Mouse (Mus musculus): ENCODE results near the gene Senp7. TPM values are rescaled to one million over a fixed set of nuclear protein-coding genes. Genes with fewer than 3 reads are reported as not detected.
"Not testable (repeated sequence)": the region's sequence is repeated elsewhere in the genome, so short reads cannot be mapped to it uniquely, and the experiment has no call there.

Gene Senp7
- polyA plus RNA-seq (2014; fragmentation: Nextera tagmentation; extraction: Ambion mirVana): 24.0 and 33.2 TPM in 2 replicates

DNA sequence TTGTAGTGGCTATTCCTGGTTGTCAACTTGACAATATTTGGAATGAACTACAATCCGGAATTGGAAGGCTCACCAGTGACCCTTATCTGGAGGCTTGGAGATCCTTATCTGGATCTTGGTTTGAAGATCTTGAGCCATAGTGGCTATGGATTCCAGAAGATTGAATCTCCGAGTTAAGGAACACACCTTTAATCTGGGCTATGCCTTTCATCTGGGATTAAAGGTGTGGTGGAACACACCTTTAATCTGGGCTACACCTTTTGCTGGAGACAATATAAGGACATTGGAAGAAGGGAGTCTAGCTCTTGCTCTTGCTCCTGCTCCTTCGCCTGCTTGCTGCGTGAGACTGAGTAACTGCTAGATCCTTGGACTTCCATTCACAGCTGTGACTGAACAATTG, at the start of gene Senp7:
Gene Senp7 (plus strand): TSS at position 301 of the 400 bp plus-strand sequence.
- no CpG with 5 or more reads among the region's 4 CpGs for WGBS
- ATAC-seq (ENCODE audit: low FRiP score, low TSS enrichment); H3K27ac ChIP-seq (ENCODE audit: low read depth, low read length): not testable (repeated sequence)

DNA sequence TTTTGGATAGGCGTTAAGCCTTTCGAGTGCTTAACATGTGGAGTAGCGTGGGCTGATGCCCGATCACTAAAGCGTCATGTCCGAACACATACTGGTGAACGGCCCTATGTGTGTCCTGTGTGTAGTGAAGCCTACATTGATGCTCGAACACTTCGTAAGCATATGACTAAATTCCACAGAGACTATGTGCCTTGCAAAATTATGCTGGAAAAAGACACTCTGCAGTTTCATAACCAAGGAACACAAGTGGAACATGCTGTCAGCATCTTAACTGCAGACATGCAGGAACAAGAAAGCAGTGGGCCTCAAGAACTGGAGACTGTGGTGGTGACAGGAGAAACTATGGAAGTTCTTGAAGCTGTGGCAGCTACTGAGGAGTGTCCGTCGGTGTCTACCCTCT, 41.3 kb upstream of the Senp7 start:
- H3K4me3 ChIP-seq (ENCODE audit: low read length): no peak overlapping the region
- H3K9me3 ChIP-seq (ENCODE audit: control insufficient read depth, low read length): no peaks in the 10 kb centered on the region
- ATAC-seq (ENCODE audit: low FRiP score, low TSS enrichment): no peak
- H3K27ac ChIP-seq (ENCODE audit: low read depth, low read length): no peak overlapping the region
- no peak overlapping the region for H3K4me2 ChIP-seq (replicated peaks; ENCODE audit: low read depth, low read length)
- 93% methylated on average over 11 of the region's 11 CpGs for WGBS
- no peaks in the 10 kb centered on the region for H3K27me3 ChIP-seq (ENCODE audit: control insufficient read depth, insufficient read depth, low read length)
- H3K4me1 ChIP-seq (ENCODE audit: control insufficient read depth, insufficient read depth, low read length): no peaks in the 10 kb centered on the region
- no peak overlapping the region for H3K9ac ChIP-seq (ENCODE audit: low read depth, low read length)
- peaks cover 51% of the 10 kb centered on the region for H3K36me3 ChIP-seq (ENCODE audit: control insufficient read depth, insufficient read depth, low read length)

More for the DNA sequence above, at the start of gene Senp7:
- not testable (repeated sequence) for H3K27me3 ChIP-seq (ENCODE audit: control insufficient read depth, insufficient read depth, low read length); H3K9ac ChIP-seq (ENCODE audit: low read depth, low read length); H3K36me3 ChIP-seq (ENCODE audit: control insufficient read depth, insufficient read depth, low read length); H3K9me3 ChIP-seq (ENCODE audit: control insufficient read depth, low read length); H3K4me2 ChIP-seq (replicated peaks; ENCODE audit: low read depth, low read length); H3K4me3 ChIP-seq (ENCODE audit: low read length); H3K4me1 ChIP-seq (ENCODE audit: control insufficient read depth, insufficient read depth, low read length)

DNA sequence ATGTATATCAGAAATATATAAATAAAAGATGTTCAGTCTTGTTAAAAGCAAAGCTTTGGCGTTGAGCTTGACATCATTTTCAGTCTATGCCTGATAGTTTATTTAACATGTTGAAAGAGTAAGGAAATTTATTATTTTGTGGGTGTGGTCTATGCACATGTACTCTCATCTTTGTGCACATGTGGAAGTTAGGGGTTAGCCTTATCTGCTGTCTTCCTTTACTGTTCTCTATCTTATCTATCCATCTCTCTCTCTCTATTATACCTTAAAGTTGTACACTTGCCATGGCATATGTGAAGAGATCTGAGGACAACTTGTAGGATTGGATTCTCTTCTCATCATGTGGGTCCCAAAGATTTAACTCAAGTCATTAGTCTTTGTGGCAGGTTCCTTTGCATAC, 39.3 kb upstream of the Senp7 start:
- H3K4me2 ChIP-seq (replicated peaks; ENCODE audit: low read depth, low read length): no peak overlapping the region
- no peaks in the 10 kb centered on the region for H3K4me1 ChIP-seq (ENCODE audit: control insufficient read depth, insufficient read depth, low read length)
- 88% methylated on average over 1 of the region's 1 CpGs for WGBS
- H3K27ac ChIP-seq (ENCODE audit: low read depth, low read length): no peak overlapping the region
- H3K4me3 ChIP-seq (ENCODE audit: low read length): no peak overlapping the region
- H3K27me3 ChIP-seq (ENCODE audit: control insufficient read depth, insufficient read depth, low read length): no peaks in the 10 kb centered on the region
- no peaks in the 10 kb centered on the region for H3K9me3 ChIP-seq (ENCODE audit: control insufficient read depth, low read length)
- H3K36me3 ChIP-seq (ENCODE audit: control insufficient read depth, insufficient read depth, low read length): peaks cover 42% of the 10 kb centered on the region
- H3K9ac ChIP-seq (ENCODE audit: low read depth, low read length): no peak overlapping the region
- ATAC-seq (ENCODE audit: low FRiP score, low TSS enrichment): no peak

DNA sequence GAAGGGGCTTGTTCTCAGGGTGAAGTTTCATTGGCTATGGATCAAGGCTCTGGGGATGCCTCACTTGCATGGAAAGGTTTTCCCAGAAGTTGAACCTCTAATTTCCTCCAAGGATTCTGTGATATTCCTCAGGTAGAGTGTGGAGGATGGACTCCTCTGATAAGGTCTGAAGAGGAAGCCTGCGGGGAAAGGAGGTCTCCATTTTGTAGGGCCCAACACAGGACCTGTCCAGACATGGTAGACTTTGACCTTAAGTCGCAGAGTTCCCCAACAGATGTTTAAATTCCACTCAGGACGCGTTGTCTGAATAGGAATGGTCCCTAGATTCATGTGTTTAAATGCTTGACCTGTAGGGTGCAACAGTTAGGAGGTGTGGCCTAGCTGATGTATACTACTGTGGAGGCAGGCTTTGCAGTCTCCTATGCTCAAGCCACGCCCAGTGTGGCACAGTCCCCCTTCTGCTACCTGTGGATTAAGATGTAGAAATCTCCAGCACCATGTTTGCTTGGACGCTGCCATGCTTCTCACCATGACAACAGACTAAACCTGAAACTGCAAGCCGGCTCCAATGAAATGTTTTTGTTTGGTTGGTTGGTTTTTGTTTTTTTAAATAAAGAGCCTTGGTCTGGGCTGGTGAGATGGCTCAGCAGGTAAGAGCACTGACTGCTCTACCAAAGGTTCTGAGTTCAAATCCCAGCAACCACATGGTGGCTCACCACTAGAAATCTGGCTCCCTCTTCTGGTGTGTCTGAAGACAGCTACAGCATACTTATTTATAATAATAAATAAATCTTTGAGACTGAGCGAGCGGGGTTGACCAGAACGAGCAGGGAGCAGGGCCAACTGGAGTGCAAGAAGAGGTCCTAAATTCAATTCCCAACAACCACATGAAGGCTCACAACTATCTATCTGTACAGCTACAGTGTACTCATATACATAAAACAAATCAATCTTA, 35.1 kb upstream of the Senp7 start:
- WGBS: 84% methylated on average over 10 of the region's 10 CpGs
- peaks cover 31% of the 10 kb centered on the region for H3K36me3 ChIP-seq (ENCODE audit: control insufficient read depth, insufficient read depth, low read length)

DNA sequence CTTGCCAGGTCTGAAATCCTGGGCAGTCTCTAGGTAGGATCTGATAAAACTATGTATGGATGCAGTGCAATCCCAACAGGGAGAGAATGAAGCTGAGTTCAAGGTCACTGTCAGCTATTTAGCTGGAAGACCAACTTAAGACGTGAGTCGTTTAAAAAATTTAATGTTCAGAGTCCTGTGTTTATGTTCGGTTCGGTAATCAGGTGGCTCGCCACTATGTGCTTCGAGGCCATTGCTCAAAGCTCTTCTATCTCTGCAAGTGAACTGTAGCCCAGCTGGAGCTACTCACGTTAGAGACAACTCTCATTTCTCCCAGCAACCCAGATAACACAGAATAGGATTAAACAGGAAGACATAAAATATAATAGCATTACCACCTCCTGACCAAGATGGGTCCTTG, 34.1 kb upstream of the Senp7 start:
- no peak overlapping the region for H3K27ac ChIP-seq (ENCODE audit: low read depth, low read length)
- 71% methylated on average over 7 of the region's 7 CpGs for WGBS
- ATAC-seq (ENCODE audit: low FRiP score, low TSS enrichment): no peak
- no peaks in the 10 kb centered on the region for H3K27me3 ChIP-seq (ENCODE audit: control insufficient read depth, insufficient read depth, low read length)
- no peaks in the 10 kb centered on the region for H3K9me3 ChIP-seq (ENCODE audit: control insufficient read depth, low read length)
- no peak overlapping the region for H3K4me3 ChIP-seq (ENCODE audit: low read length)
- H3K36me3 ChIP-seq (ENCODE audit: control insufficient read depth, insufficient read depth, low read length): peaks cover 38% of the 10 kb centered on the region
- H3K4me1 ChIP-seq (ENCODE audit: control insufficient read depth, insufficient read depth, low read length): no peaks in the 10 kb centered on the region
- no peak overlapping the region for H3K9ac ChIP-seq (ENCODE audit: low read depth, low read length)
- H3K4me2 ChIP-seq (replicated peaks; ENCODE audit: low read depth, low read length): no peak overlapping the region

More for the DNA sequence above, 35.1 kb upstream of the Senp7 start:
- Histone ChIP-seq H3K27me3 (ENCODE audit: control insufficient read depth, insufficient read depth, low read length) (no peaks in the 10 kb centered on the region), H3K4me1 (ENCODE audit: control insufficient read depth, insufficient read depth, low read length) (no peaks in the 10 kb centered on the region), H3K27ac (ENCODE audit: low read depth, low read length) (no peak overlapping the region), H3K4me2 (replicated peaks; ENCODE audit: low read depth, low read length) (no peak overlapping the region), H3K4me3 (ENCODE audit: low read length) (no peak overlapping the region), H3K9me3 (ENCODE audit: control insufficient read depth, low read length) (no peaks in the 10 kb centered on the region), H3K9ac (ENCODE audit: low read depth, low read length) (no peak overlapping the region)
- ATAC-seq (ENCODE audit: low FRiP score, low TSS enrichment): peak; percentile 68

DNA sequence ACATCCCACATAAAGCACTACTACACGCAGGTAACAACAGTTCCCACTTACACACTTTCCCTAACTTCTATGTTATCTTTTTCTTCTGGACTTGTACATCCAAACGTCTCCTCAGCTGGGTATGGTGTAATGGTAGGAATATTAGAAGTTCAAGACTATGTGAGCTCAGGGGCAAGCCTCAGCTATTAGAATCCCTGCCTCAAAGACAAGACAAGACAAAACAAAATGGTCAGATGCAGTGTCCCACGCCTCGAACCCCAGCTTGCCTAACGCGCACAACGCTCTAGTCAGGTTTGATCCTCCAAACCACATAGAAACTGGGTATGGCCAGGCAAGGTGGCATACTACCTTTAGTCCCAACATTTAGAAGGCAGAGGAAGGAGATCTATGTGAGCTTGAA, 28.5 kb upstream of the Senp7 start:
- H3K9me3 ChIP-seq (ENCODE audit: control insufficient read depth, low read length): no peaks in the 10 kb centered on the region
- no peaks in the 10 kb centered on the region for H3K27me3 ChIP-seq (ENCODE audit: control insufficient read depth, insufficient read depth, low read length)
- H3K27ac ChIP-seq (ENCODE audit: low read depth, low read length): no peak overlapping the region
- no peak for ATAC-seq (ENCODE audit: low FRiP score, low TSS enrichment)
- H3K4me3 ChIP-seq (ENCODE audit: low read length): no peak overlapping the region
- H3K4me1 ChIP-seq (ENCODE audit: control insufficient read depth, insufficient read depth, low read length): no peaks in the 10 kb centered on the region
- H3K4me2 ChIP-seq (replicated peaks; ENCODE audit: low read depth, low read length): no peak overlapping the region
- H3K36me3 ChIP-seq (ENCODE audit: control insufficient read depth, insufficient read depth, low read length): peaks cover 47% of the 10 kb centered on the region
- H3K9ac ChIP-seq (ENCODE audit: low read depth, low read length): no peak overlapping the region
- 94% methylated on average over 7 of the region's 7 CpGs for WGBS

DNA sequence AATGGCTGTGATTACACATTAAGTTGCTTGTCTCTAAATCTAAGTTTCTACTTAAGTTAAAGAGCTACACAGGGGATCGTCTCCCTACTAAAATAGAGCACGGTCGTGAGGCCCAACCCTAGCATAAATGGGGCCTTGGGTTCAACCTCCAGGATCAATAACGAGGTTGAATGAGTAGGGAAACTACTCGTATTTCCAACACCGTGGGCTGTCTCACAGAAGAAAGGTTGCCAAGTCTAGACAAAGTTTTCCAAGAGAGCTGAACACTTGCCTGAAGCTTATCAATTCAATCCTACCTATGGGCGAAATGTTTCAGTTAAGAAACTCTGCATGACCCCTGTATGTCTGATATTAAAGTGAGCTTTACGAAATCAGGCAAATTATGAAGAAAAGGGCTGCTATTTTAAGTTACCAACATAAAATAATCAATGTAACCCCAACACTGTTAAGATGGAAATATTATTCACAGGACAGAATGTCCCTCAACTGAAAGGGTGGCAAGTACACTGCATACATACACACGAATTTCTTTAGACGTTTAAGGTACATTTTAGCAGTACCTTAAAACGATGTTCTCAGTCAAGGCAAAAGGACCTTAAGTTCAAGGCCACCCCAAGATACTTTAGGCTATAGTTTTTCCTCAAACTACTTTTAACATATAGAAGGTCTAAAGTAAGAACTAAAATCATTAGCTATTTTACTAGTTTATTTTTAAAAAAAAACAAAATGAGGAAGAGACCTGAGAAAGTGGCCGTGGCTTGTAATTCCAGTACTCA, 20.1 kb upstream of the Senp7 start:
- Histone ChIP-seq H3K9me3 (ENCODE audit: control insufficient read depth, low read length) (no peaks in the 10 kb centered on the region), H3K4me3 (ENCODE audit: low read length) (peak overlapping the region; percentile 94), H3K4me1 (ENCODE audit: control insufficient read depth, insufficient read depth, low read length) (peaks cover 11% of the 10 kb centered on the region), H3K36me3 (ENCODE audit: control insufficient read depth, insufficient read depth, low read length) (peaks cover 25% of the 10 kb centered on the region; the same call in 1 of the 2 replicates), H3K27ac (ENCODE audit: low read depth, low read length) (no peak overlapping the region), H3K27me3 (ENCODE audit: control insufficient read depth, insufficient read depth, low read length) (no peaks in the 10 kb centered on the region), H3K4me2 (replicated peaks; ENCODE audit: low read depth, low read length) (peak overlapping the region; percentile 63), H3K9ac (ENCODE audit: low read depth, low read length) (peak overlapping the region; percentile 98)
- ATAC-seq (ENCODE audit: low FRiP score, low TSS enrichment): no peak
- 29% methylated on average over 12 of the region's 12 CpGs for WGBS

DNA sequence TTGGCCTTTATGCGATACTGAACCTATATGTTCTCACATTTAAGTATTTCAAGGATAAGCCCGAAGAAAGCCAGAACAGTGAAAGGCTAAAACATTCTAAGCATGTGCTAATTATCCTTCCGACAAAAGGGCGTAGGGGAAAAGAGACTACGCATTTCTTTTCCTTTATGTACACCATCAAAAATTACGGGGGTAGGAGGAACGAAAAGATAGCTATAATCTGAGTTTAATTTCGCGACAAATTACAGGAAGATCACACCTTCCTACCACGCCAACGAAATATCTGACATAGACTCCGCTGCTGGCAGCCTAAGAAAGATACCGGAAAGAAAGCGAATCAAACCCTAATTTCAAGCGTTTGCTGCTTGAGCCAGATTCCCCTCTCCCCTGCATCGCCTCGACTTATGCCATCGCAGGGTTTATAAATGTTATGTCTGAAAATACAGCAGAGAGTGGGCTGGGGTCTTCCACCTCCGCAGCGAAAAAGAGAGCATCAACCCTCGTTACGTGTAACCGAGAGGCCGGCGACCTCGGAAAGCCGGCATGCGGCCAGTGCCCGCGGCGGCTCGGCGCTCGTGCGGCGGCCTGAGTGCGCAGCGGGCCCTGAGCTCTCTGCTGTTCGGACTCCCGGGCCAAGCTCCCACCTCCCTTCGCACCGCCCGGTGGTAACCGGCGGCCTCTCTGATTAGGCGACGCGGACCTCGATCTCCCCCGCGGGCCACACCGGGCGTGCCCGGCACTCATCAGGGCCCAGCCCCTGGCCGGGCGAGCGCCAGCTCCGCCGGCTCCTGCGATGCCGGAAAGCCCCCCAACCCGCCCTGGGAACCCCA, 19.2 kb upstream of the Senp7 start:
- H3K27me3 ChIP-seq (ENCODE audit: control insufficient read depth, insufficient read depth, low read length): no peaks in the 10 kb centered on the region
- no peaks in the 10 kb centered on the region for H3K9me3 ChIP-seq (ENCODE audit: control insufficient read depth, low read length)
- ATAC-seq (ENCODE audit: low FRiP score, low TSS enrichment): peak; percentile 89
- WGBS: under 1% methylated on average over 48 of the region's 62 CpGs
- peaks cover 33% of the 10 kb centered on the region; the same call in 1 of the 2 replicates for H3K36me3 ChIP-seq (ENCODE audit: control insufficient read depth, insufficient read depth, low read length)
- H3K27ac ChIP-seq (ENCODE audit: low read depth, low read length): peak overlapping the region; percentile 92
- peak overlapping the region; percentile 94 for H3K4me3 ChIP-seq (ENCODE audit: low read length)
- peak overlapping the region; percentile 63 for H3K4me2 ChIP-seq (replicated peaks; ENCODE audit: low read depth, low read length)
- H3K9ac ChIP-seq (ENCODE audit: low read depth, low read length): peak overlapping the region; percentile 98
- peaks cover 11% of the 10 kb centered on the region for H3K4me1 ChIP-seq (ENCODE audit: control insufficient read depth, insufficient read depth, low read length)

Data from kidney, embryonic 14.5 days (tissue).